Mouse (Mus musculus) midbrain, embryonic 14.5 days (tissue): ENCODE data around the gene Dpyd. TPM values are rescaled to one million over a fixed set of nuclear protein-coding genes. Genes with fewer than 3 reads are reported as not detected.

Experiments used
- ATAC-seq: fragments of 200-750 bp; cut with Nextera tagmentation; 2 replicates; pipeline ENCODE4 v1.8.0; 2017; ENCODE audit warnings: moderate number of reproducible peaks, moderate library complexity; ENCODE audit not compliant: low FRiP score, low TSS enrichment
- DNase-seq: peaks from one replicate; pipeline ENCODE4 v3.0.0-alpha.2; 2015
- H3K27ac ChIP-seq: fragments of 300-500 bp; sonication (generic); replicated peaks from 2 replicates; pipeline ENCODE4 v1.5.1; 2014; ENCODE audit warnings: mild to moderate bottlenecking, low read depth, low read length, moderate library complexity
- H3K27me3 ChIP-seq: fragments of 300-500 bp; sonication (generic); 2 replicates; pipeline ENCODE4 v1.6.1; 2014; ENCODE audit warnings: low read length, control low read depth, mixed read lengths; ENCODE audit not compliant: control insufficient read depth, insufficient read depth
- H3K36me3 ChIP-seq: fragments of 300-500 bp; sonication (generic); 2 replicates; pipeline ENCODE4 v1.6.1; 2014; ENCODE audit warnings: low read length, control low read depth; ENCODE audit not compliant: control insufficient read depth, insufficient read depth
- H3K4me1 ChIP-seq: fragments of 300-500 bp; sonication (generic); 2 replicates; pipeline ENCODE4 v1.6.1; 2014; ENCODE audit warnings: mild to moderate bottlenecking, antibody characterized with exemption, low read length, control low read depth; ENCODE audit not compliant: control insufficient read depth, insufficient read depth
- H3K4me2 ChIP-seq: fragments of 300-500 bp; sonication (generic); 2 replicates; pipeline ENCODE4 v1.6.1; 2014; ENCODE audit warnings: mild to moderate bottlenecking, low read length, moderate library complexity
- H3K4me3 ChIP-seq: fragments of 300-500 bp; sonication (generic); replicated peaks from 2 replicates; pipeline ENCODE4 v1.5.1; 2014; ENCODE audit warnings: low read depth, low read length
- H3K9ac ChIP-seq: fragments of 300-500 bp; sonication (generic); replicated peaks from 2 replicates; pipeline ENCODE4 v1.6.1; 2014; ENCODE audit warnings: mild to moderate bottlenecking, low read length, moderate library complexity
- H3K9me3 ChIP-seq: fragments of 300-500 bp; sonication (generic); 2 replicates; pipeline ENCODE4 v1.6.1; 2016; ENCODE audit warnings: low read length, control low read depth, mixed read lengths; ENCODE audit not compliant: control insufficient read depth
- WGBS: fragments of 180-500 bp; shearing (Covaris S2); extraction: QIAGEN DNeasy Blood & Tissue Kit; methylation state at CpG from one replicate; pipeline ENCODE4 v1.1.7; 2014; 5-methylcytosine and 5-hydroxymethylcytosine counted together
- polyA plus RNA-seq: library from polyadenylated mRNA; unstranded; fragments of >200 nt; fragmentation: Nextera tagmentation; extraction: Ambion mirVana; gene quantifications from 2 replicates; pipeline ENCODE4 v1.2.1, GENCODE M21; 2014

Dpyd gene
- polyA plus RNA-seq, 1 experiment from 2014 or later = 3.4 TPM

DNA sequence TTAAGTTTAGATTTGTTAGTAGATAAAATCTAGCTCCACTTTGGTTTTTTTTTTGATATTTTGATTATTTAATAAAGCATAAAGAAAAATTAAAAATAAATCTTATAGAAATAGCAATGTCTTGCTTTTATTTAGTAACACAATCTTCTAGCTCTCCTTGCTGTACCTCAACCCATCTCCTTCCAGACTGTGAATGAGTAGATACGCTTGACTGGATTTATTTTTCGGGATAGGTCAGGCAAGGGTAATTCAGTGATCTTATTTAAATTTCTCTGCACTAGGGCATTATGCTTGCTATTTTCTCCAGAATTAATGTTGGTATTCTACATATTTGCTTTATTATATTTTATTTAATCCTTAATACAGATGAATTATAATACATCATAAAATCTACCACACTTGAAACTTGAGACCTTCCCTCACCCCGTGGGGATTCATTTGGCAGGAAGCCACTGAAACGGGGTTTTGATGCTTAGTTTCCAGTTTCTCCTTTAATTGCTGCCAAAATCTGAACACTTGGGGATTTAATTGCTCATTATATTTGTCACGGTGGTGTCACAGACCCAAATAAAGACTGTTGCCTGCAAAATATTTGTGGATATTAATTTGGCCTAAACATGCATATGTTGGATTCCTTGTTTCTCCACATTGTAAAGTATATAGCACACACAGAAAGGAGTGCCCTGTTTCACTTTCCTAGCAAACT, 102.2 kb downstream of the Dpyd start:
- H3K4me1 ChIP-seq = no peaks in the 10 kb centered on the region
- 54% methylated on average over 5 of the region's 5 CpGs for WGBS
- no peaks in the 10 kb centered on the region for H3K9me3 ChIP-seq
- H3K4me2 ChIP-seq = no peak overlapping the region
- no peaks in the 10 kb centered on the region for H3K36me3 ChIP-seq
- peak; percentile 72 for DNase-seq
- ATAC-seq = no peak
- no peaks in the 10 kb centered on the region for H3K27me3 ChIP-seq
- H3K4me3 ChIP-seq = no peak overlapping the region
- no peak overlapping the region for H3K27ac ChIP-seq
- no peak overlapping the region for H3K9ac ChIP-seq

- H3K27ac ChIP-seq = no peak overlapping the region
Observed at GRCm38 (mm10) chr3:118674121-118674745, 112.3 kb downstream of the Dpyd start.

GRCm38 (mm10) chr3:118675441-118675840, 113.5 kb downstream of the Dpyd start:
- Histone ChIP-seq H3K27ac (no peak overlapping the region), H3K9me3 (no peaks in the 10 kb centered on the region), H3K9ac (no peak overlapping the region), H3K4me1 (peaks cover 7% of the 10 kb centered on the region; the same call in 1 of the 2 replicates), H3K36me3 (no peaks in the 10 kb centered on the region), H3K4me3 (no peak overlapping the region), H3K4me2 (no peak overlapping the region), H3K27me3 (no peaks in the 10 kb centered on the region)
- DNase-seq (peak; percentile 48), ATAC-seq (no peak)
- 35% methylated on average over 1 of the region's 1 CpGs for WGBS

More at GRCm38 (mm10) chr3:118674121-118674745, 112.3 kb downstream of the Dpyd start:
- peak; percentile 80 for ATAC-seq
- Histone ChIP-seq H3K4me3 (peak overlapping the region; percentile 12; the same call in 1 of the 2 replicates), H3K4me1 (peaks cover 7% of the 10 kb centered on the region; the same call in 1 of the 2 replicates), H3K36me3 (no peaks in the 10 kb centered on the region), H3K9me3 (no peaks in the 10 kb centered on the region), H3K27me3 (no peaks in the 10 kb centered on the region), H3K4me2 (peak overlapping the region; percentile 43), H3K9ac (no peak overlapping the region)
- 22% methylated on average over 10 of the region's 10 CpGs for WGBS
- DNase-seq = peak; percentile 85

DNA sequence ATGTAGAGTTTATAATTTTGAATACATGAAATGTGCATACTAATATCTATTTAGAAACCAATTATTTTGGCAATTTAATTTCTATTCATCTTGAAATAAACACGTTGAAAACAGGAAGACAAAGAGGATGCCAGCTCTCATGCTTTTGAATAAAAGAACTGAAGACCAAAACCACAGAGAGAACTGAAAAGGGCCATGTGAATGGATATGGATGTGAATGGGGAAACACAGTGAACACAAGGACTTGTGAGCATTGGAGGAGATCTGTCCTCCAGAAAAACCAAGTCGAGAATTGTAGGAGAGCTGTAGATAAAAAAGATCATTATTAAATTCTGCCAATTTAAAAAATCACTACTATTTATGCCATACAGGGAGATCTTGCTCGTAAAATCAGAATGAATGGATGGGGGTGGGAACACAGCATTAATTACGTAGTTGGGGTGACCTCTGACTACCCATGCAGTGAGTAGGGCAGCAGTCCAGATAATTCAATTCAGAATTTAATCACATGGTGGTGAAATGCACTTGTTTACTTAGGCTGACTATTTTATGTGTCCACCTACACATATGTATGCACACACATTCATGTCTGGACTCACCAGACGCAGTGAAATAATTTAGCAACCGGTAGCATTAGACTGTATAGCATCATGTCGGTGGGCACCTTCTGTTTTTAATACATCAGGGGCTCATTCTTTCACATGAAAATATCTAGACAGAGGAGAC, 114.3 kb downstream of the Dpyd start:
- peak; percentile 14 for DNase-seq
- H3K4me2 ChIP-seq = no peak overlapping the region

GRCm38 (mm10) chr3:118680803-118681202, 118.9 kb downstream of the Dpyd start:
- ATAC-seq = no peak
- Histone ChIP-seq H3K4me3 (no peak overlapping the region), H3K9me3 (no peaks in the 10 kb centered on the region), H3K4me2 (no peak overlapping the region), H3K9ac (no peak overlapping the region), H3K27ac (no peak overlapping the region), H3K36me3 (no peaks in the 10 kb centered on the region), H3K27me3 (no peaks in the 10 kb centered on the region), H3K4me1 (peaks cover 5% of the 10 kb centered on the region; the same call in 1 of the 2 replicates)
- WGBS = 53% methylated on average over 4 of the region's 4 CpGs
- peak; percentile 65 for DNase-seq

More for the DNA sequence above, 114.3 kb downstream of the Dpyd start:
- no peaks in the 10 kb centered on the region for H3K36me3 ChIP-seq
- H3K9ac ChIP-seq = no peak overlapping the region
- H3K27ac ChIP-seq = no peak overlapping the region
- peaks cover 7% of the 10 kb centered on the region; the same call in 1 of the 2 replicates for H3K4me1 ChIP-seq
- no peak for ATAC-seq
- H3K27me3 ChIP-seq = no peaks in the 10 kb centered on the region
- no peaks in the 10 kb centered on the region for H3K9me3 ChIP-seq
- 46% methylated on average over 7 of the region's 7 CpGs for WGBS
- H3K4me3 ChIP-seq = no peak overlapping the region

DNA sequence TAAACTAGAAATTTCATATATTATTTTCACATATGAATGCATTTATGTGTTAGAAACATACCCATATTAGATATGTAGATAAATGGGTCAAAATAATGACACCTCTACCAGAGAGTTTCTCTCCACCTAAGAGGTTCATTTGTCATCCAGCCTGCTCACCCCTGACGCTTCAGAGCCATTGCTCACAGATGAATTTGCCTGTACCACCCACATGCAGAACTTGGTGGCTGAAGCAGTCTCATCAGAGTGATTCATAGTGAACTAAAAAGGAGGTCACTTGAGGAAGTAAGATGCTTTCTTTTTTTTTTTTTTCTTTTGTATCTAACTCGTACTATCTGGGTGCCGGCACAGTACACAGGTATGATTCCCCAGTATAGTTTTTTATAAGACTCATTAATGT, 188.3 kb downstream of the Dpyd start:
- H3K9ac ChIP-seq = no peak overlapping the region
- H3K4me2 ChIP-seq = no peak overlapping the region
- WGBS = 84% methylated on average over 3 of the region's 3 CpGs
- H3K36me3 ChIP-seq = no peaks in the 10 kb centered on the region
- no peaks in the 10 kb centered on the region for H3K9me3 ChIP-seq
- DNase-seq (no peak), ATAC-seq (no peak)
- H3K27me3 ChIP-seq = no peaks in the 10 kb centered on the region
- no peak overlapping the region for H3K4me3 ChIP-seq
- H3K4me1 ChIP-seq = no peaks in the 10 kb centered on the region
- H3K27ac ChIP-seq = no peak overlapping the region

DNA sequence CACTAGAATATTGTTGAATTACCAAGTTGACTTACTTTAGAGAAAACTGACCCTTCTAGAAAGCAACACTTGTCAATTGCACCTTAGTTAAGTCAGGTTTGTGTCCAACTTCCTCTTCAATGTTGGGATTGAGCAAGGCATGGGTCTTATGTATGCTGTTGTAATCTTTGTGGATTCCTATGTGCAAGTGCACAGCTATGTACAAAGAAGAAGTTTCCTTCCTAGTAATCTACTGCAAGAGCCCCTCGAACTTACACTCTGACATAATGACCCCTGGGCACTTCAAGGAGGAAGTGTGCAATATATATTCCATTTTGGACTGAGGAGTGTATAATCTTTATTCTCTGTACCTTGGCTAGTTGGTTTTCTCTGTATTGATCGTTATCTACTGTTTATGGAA, 191.7 kb downstream of the Dpyd start:
- Histone ChIP-seq H3K27ac (no peak overlapping the region), H3K9ac (no peak overlapping the region), H3K27me3 (no peaks in the 10 kb centered on the region), H3K36me3 (no peaks in the 10 kb centered on the region), H3K4me2 (no peak overlapping the region), H3K9me3 (no peaks in the 10 kb centered on the region), H3K4me1 (no peaks in the 10 kb centered on the region), H3K4me3 (no peak overlapping the region)
- DNase-seq = no peak
- WGBS = 86% methylated on average over 2 of the region's 2 CpGs
- no peak for ATAC-seq

DNA sequence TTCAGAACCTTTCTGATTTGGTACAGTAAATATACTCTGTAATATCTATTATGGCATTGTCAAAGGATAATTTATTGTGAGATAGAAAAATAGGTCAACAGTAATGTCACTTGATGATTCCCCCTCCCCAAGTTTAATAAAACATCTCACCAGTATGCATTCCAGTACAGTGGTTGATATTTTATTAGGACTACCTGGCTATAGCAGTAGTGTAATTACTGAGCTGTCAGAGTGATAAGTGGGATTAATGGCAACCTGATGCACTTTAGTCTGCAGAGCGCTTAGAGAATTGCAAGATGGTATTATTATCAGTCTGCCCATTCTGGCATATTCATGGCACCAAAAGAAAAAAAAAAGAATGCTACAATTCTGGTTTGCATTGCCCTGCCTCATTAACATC, 194.2 kb downstream of the Dpyd start:
- H3K9ac ChIP-seq = no peak overlapping the region
- H3K4me2 ChIP-seq = no peak overlapping the region
- no peaks in the 10 kb centered on the region for H3K27me3 ChIP-seq
- H3K9me3 ChIP-seq = no peaks in the 10 kb centered on the region
- DNase-seq (peak; percentile 5), ATAC-seq (no peak)
- H3K4me1 ChIP-seq = no peaks in the 10 kb centered on the region
- WGBS = 92% methylated on average over 1 of the region's 1 CpGs
- H3K4me3 ChIP-seq = no peak overlapping the region
- H3K36me3 ChIP-seq = no peaks in the 10 kb centered on the region
- no peak overlapping the region for H3K27ac ChIP-seq
